Mouse (Mus musculus): ENCODE measurements at regions not wholly inside any gene's neighbourhood (a gene's known extent, or its start where the extent isn't known, plus 50 kb on each side); places are given as distances from the start of the nearest gene placed in this dataset.
"Not testable (repeated sequence)": the region's sequence is repeated elsewhere in the genome, so short reads cannot be mapped to it uniquely, and the experiment has no call there.

GRCm38 (mm10) chr9:80858998-80859397 is 393.7 kb upstream of the Impg1 start:
- Histone ChIP-seq H3K27ac (ENCODE audit: low read depth, low read length) (no peak overlapping the region), H3K4me2 (ENCODE audit: low read depth) (no peak overlapping the region), H3K27me3 (ENCODE audit: control insufficient read depth, insufficient read depth, low read length) (no peaks in the 10 kb centered on the region), H3K9me3 (ENCODE audit: control insufficient read depth, low read length) (no peaks in the 10 kb centered on the region), H3K4me1 (ENCODE audit: control insufficient read depth, insufficient read depth, low read length) (no peaks in the 10 kb centered on the region), H3K9ac (ENCODE audit: low read length) (no peak overlapping the region), H3K36me3 (ENCODE audit: control insufficient read depth, insufficient read depth, low read length) (no peaks in the 10 kb centered on the region), H3K4me3 (ENCODE audit: low read depth, low read length) (no peak overlapping the region)
- DNase-seq (ENCODE audit: low spot score) (no peak), ATAC-seq (ENCODE audit: insufficient read depth, low FRiP score, low TSS enrichment) (no peak)
- 73% methylated on average over 2 of the region's 2 CpGs for WGBS

DNA sequence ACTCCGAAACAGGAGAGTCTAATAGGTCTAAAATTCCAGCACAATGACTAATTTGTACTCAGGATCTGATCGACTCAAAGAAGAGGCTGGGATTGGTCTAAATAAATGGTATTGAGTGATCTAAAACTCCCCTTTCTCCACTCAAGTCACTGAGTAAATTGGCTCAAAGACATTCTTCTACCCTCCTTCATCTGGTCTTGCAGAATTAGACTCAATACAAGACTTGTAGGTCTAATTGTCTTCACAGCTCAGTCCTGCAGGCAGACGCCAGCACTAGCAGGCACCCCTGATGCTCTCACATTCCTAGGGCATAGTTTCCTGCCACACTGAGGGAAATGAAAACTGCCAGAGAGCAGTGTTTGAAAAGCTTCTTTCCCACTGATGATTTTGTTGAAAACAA is 382.9 kb upstream of the Impg1 start:
- 75% methylated on average over 3 of the region's 3 CpGs for WGBS

DNA sequence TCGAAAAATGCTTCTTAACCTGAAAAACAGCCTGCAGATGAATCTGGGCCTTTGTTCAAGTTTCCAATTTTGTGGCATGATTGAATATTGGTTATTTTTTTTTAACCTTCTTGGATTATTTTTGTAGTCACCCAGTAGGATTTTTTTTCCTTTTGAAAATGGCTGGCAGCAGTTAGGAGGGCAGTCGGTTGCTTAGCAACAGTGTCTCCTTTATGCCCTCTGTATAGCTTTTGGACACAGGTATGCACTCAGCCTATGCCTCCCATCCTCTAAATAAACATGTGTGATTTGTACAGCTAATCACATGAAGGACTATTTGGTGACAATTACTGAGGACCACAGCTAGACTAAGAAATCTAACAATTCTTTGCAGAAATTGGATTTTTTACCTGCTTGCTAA is 367.5 kb upstream of the Impg1 start:
- no peak overlapping the region for H3K27ac ChIP-seq (ENCODE audit: low read depth, low read length)
- H3K4me1 ChIP-seq (ENCODE audit: control insufficient read depth, insufficient read depth, low read length), result no peaks in the 10 kb centered on the region
- no peaks in the 10 kb centered on the region for H3K27me3 ChIP-seq (ENCODE audit: control insufficient read depth, insufficient read depth, low read length)
- no peaks in the 10 kb centered on the region for H3K9me3 ChIP-seq (ENCODE audit: control insufficient read depth, low read length)
- ATAC-seq (ENCODE audit: insufficient read depth, low FRiP score, low TSS enrichment) (no peak), DNase-seq (ENCODE audit: low spot score) (no peak)
- 89% methylated on average over 2 of the region's 2 CpGs for WGBS
- H3K4me2 ChIP-seq (ENCODE audit: low read depth), result no peak overlapping the region
- H3K36me3 ChIP-seq (ENCODE audit: control insufficient read depth, insufficient read depth, low read length), result no peaks in the 10 kb centered on the region
- no peak overlapping the region for H3K4me3 ChIP-seq (ENCODE audit: low read depth, low read length)
- no peak overlapping the region for H3K9ac ChIP-seq (ENCODE audit: low read length)

More for the DNA sequence above, 382.9 kb upstream of the Impg1 start:
- H3K36me3 ChIP-seq (ENCODE audit: control insufficient read depth, insufficient read depth, low read length), result no peaks in the 10 kb centered on the region
- no peak overlapping the region for H3K4me3 ChIP-seq (ENCODE audit: low read depth, low read length)
- no peak overlapping the region for H3K9ac ChIP-seq (ENCODE audit: low read length)
- no peaks in the 10 kb centered on the region for H3K27me3 ChIP-seq (ENCODE audit: control insufficient read depth, insufficient read depth, low read length)
- H3K4me1 ChIP-seq (ENCODE audit: control insufficient read depth, insufficient read depth, low read length), result no peaks in the 10 kb centered on the region
- H3K9me3 ChIP-seq (ENCODE audit: control insufficient read depth, low read length), result no peaks in the 10 kb centered on the region
- DNase-seq (ENCODE audit: low spot score) (no peak), ATAC-seq (ENCODE audit: insufficient read depth, low FRiP score, low TSS enrichment) (no peak)
- H3K4me2 ChIP-seq (ENCODE audit: low read depth), result no peak overlapping the region
- H3K27ac ChIP-seq (ENCODE audit: low read depth, low read length), result no peak overlapping the region

- Histone ChIP-seq H3K4me2 (ENCODE audit: low read depth) (no peak overlapping the region), H3K4me3 (ENCODE audit: low read depth, low read length) (no peak overlapping the region), H3K4me1 (ENCODE audit: control insufficient read depth, insufficient read depth, low read length) (no peaks in the 10 kb centered on the region), H3K9me3 (ENCODE audit: control insufficient read depth, low read length) (no peaks in the 10 kb centered on the region), H3K36me3 (ENCODE audit: control insufficient read depth, insufficient read depth, low read length) (no peaks in the 10 kb centered on the region), H3K27me3 (ENCODE audit: control insufficient read depth, insufficient read depth, low read length) (no peaks in the 10 kb centered on the region), H3K27ac (ENCODE audit: low read depth, low read length) (no peak overlapping the region), H3K9ac (ENCODE audit: low read length) (no peak overlapping the region)
- WGBS, result 36% methylated on average over 1 of the region's 1 CpGs
- ATAC-seq (ENCODE audit: insufficient read depth, low FRiP score, low TSS enrichment) (no peak), DNase-seq (ENCODE audit: low spot score) (no peak)
Observed at GRCm38 (mm10) chr9:80825346-80825745, 360.1 kb upstream of the Impg1 start.

- H3K4me2 ChIP-seq (ENCODE audit: low read depth), result no peak overlapping the region
Observed at GRCm38 (mm10) chr9:80820066-80820465, 354.8 kb upstream of the Impg1 start.

GRCm38 (mm10) chr9:80819070-80819469 is 353.8 kb upstream of the Impg1 start:
- ATAC-seq (ENCODE audit: insufficient read depth, low FRiP score, low TSS enrichment) (no peak), DNase-seq (ENCODE audit: low spot score) (no peak)
- WGBS, result 84% methylated on average over 1 of the region's 1 CpGs
- Histone ChIP-seq H3K27me3 (ENCODE audit: control insufficient read depth, insufficient read depth, low read length) (no peaks in the 10 kb centered on the region), H3K9me3 (ENCODE audit: control insufficient read depth, low read length) (no peaks in the 10 kb centered on the region), H3K9ac (ENCODE audit: low read length) (no peak overlapping the region), H3K4me1 (ENCODE audit: control insufficient read depth, insufficient read depth, low read length) (no peaks in the 10 kb centered on the region), H3K4me2 (ENCODE audit: low read depth) (no peak overlapping the region), H3K27ac (ENCODE audit: low read depth, low read length) (no peak overlapping the region), H3K36me3 (ENCODE audit: control insufficient read depth, insufficient read depth, low read length) (no peaks in the 10 kb centered on the region), H3K4me3 (ENCODE audit: low read depth, low read length) (no peak overlapping the region)

More at GRCm38 (mm10) chr9:80820066-80820465, 354.8 kb upstream of the Impg1 start:
- Histone ChIP-seq H3K36me3 (ENCODE audit: control insufficient read depth, insufficient read depth, low read length) (no peaks in the 10 kb centered on the region), H3K9me3 (ENCODE audit: control insufficient read depth, low read length) (no peaks in the 10 kb centered on the region), H3K27me3 (ENCODE audit: control insufficient read depth, insufficient read depth, low read length) (no peaks in the 10 kb centered on the region), H3K9ac (ENCODE audit: low read length) (no peak overlapping the region), H3K27ac (ENCODE audit: low read depth, low read length) (no peak overlapping the region), H3K4me1 (ENCODE audit: control insufficient read depth, insufficient read depth, low read length) (no peaks in the 10 kb centered on the region), H3K4me3 (ENCODE audit: low read depth, low read length) (no peak overlapping the region)
- no peak for ATAC-seq (ENCODE audit: insufficient read depth, low FRiP score, low TSS enrichment)
- 88% methylated on average over 3 of the region's 3 CpGs for WGBS
- DNase-seq (ENCODE audit: low spot score), result no peak

DNA sequence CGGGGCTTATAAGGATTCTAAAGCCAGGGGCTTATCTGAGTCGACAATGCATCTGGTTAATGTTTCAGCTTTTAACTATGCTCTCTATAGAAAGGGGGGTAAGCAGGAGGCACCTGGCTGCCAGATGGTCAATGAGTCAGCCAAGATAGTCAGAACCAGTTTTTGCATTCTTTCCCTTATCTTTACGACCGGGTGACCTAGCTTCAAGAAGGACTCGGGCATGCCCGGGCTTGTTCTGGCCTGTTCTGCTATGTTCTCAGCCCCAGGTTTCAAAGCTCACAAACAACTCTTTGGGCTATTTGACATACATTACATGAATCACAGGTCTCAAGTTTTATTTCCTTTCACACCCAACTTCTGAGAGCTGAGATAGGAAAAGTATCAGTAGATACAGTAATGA is 348.6 kb upstream of the Impg1 start:
- WGBS, result 82% methylated on average over 6 of the region's 6 CpGs
- ATAC-seq (ENCODE audit: insufficient read depth, low FRiP score, low TSS enrichment); H3K9me3 ChIP-seq (ENCODE audit: control insufficient read depth, low read length); DNase-seq (ENCODE audit: low spot score); H3K4me3 ChIP-seq (ENCODE audit: low read depth, low read length); H3K36me3 ChIP-seq (ENCODE audit: control insufficient read depth, insufficient read depth, low read length); H3K4me1 ChIP-seq (ENCODE audit: control insufficient read depth, insufficient read depth, low read length); H3K27me3 ChIP-seq (ENCODE audit: control insufficient read depth, insufficient read depth, low read length); H3K4me2 ChIP-seq (ENCODE audit: low read depth); H3K27ac ChIP-seq (ENCODE audit: low read depth, low read length); H3K9ac ChIP-seq (ENCODE audit: low read length): not testable (repeated sequence)

DNA sequence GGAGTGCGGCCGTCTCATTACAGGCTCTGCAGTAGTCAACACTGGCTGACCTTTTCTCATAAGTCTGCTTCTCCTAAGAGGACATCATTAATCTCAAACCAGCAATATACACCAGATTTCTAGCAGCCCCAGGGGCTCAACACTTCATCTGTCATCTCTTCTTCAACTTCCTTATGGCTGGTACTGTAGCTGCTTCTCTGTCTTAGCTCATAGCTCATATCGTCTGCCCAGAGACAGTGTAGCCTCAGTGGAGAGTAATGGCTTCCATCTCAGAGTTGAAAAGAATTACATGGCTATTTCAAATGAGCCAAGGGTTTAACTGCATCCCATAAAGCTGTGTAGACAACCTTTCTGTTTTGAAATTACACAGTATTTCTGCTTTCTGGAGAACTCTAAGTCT is 326.2 kb upstream of the Impg1 start:
- ATAC-seq (ENCODE audit: insufficient read depth, low FRiP score, low TSS enrichment), result no peak
- H3K36me3 ChIP-seq (ENCODE audit: control insufficient read depth, insufficient read depth, low read length), result no peaks in the 10 kb centered on the region
- no peak overlapping the region for H3K9ac ChIP-seq (ENCODE audit: low read length)

GRCm38 (mm10) chr9:80774541-80774940 is 309.3 kb upstream of the Impg1 start:
- ATAC-seq (ENCODE audit: insufficient read depth, low FRiP score, low TSS enrichment) (no peak), DNase-seq (ENCODE audit: low spot score) (no peak)
- no peaks in the 10 kb centered on the region for H3K4me1 ChIP-seq (ENCODE audit: control insufficient read depth, insufficient read depth, low read length)
- no peaks in the 10 kb centered on the region for H3K36me3 ChIP-seq (ENCODE audit: control insufficient read depth, insufficient read depth, low read length)
- H3K9me3 ChIP-seq (ENCODE audit: control insufficient read depth, low read length), result no peaks in the 10 kb centered on the region
- 73% methylated on average over 1 of the region's 1 CpGs for whole genome bisulfite sequencing
- no peak overlapping the region for H3K4me3 ChIP-seq (ENCODE audit: low read depth, low read length)
- no peak overlapping the region for H3K9ac ChIP-seq (ENCODE audit: low read length)
- no peak overlapping the region for H3K4me2 ChIP-seq (ENCODE audit: low read depth)
- H3K27ac ChIP-seq (ENCODE audit: low read depth, low read length), result no peak overlapping the region
- H3K27me3 ChIP-seq (ENCODE audit: control insufficient read depth, insufficient read depth, low read length), result no peaks in the 10 kb centered on the region

More for the DNA sequence above, 326.2 kb upstream of the Impg1 start:
- no peaks in the 10 kb centered on the region for H3K9me3 ChIP-seq (ENCODE audit: control insufficient read depth, low read length)
- no peaks in the 10 kb centered on the region for H3K27me3 ChIP-seq (ENCODE audit: control insufficient read depth, insufficient read depth, low read length)
- no peak for DNase-seq (ENCODE audit: low spot score)
- no peak overlapping the region for H3K4me2 ChIP-seq (ENCODE audit: low read depth)
- H3K27ac ChIP-seq (ENCODE audit: low read depth, low read length), result no peak overlapping the region
- 68% methylated on average over 3 of the region's 3 CpGs for WGBS
- no peaks in the 10 kb centered on the region for H3K4me1 ChIP-seq (ENCODE audit: control insufficient read depth, insufficient read depth, low read length)
- no peak overlapping the region for H3K4me3 ChIP-seq (ENCODE audit: low read depth, low read length)
